25 mouse cellular contexts compared by ENCODE assay signal in the genomic region with DNA sequence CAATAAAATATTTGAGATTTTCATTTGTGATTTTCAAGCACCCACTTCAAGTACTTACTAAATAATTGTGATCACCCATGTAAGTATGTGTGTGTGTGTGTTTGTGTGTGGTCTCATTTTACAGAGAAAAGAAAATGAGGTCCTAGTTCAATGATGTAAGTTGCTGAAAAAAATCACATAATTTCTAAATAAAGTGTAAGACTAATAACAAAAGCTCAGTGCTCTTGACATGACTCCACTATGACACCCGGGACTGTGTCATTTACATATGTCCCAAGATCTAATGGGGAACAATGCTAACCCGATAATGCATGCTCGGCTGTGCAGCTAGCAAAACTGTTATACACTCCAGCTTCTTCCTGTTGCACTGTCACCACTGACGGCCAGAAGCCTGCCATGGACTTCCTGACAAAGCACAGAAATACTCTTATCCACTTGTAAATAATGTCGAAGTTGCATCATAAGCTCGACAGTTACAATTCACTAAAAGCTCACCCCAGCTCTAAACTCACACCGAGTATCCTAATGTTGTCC. TPM values are rescaled to one million over a fixed set of nuclear protein-coding genes. Genes with fewer than 3 reads are reported as not detected.
DNase-seq lines count a peak whose midpoint lies in the region; ATAC-seq and TF ChIP-seq lines count a peak whose summit lies in the region.
"Had no signal": no experiment of that assay in that cellular context is flagged by ENCODE, and none has a peak within 500 bp of the region (broad histone marks: within the 10 kb centered on the region; RNA-seq: fewer than 3 reads in every experiment).

No protein-coding gene starts in this region.

- no peaks in the 10 kb centered on the region for H3K36me3 ChIP-seq in lung, postnatal 0 days (ENCODE audit: insufficient read depth, low read length)
- H3K36me3 ChIP-seq: embryonic facial prominence, embryonic 10.5 days; hindbrain, embryonic 15.5 days; kidney, embryonic 15.5 days; limb, embryonic 12.5 days; neural tube, embryonic 15.5 days had no signal

- TF ChIP-seq CTCF in lung, postnatal 0 days (IDR thresholded peaks at IDR 0.05): no peak

- H3K4me3 ChIP-seq in lung, postnatal 0 days (ENCODE audit: low read depth, low read length): no peak overlapping the region
- H3K4me3 ChIP-seq: embryonic facial prominence, embryonic 10.5 days; gastrocnemius, adult 2 months; hindbrain, embryonic 15.5 days; kidney, embryonic 15.5 days; limb, embryonic 12.5 days; neural tube, embryonic 15.5 days had no signal

- WGBS in lung, postnatal 0 days: 36% methylated on average over 7 of the region's 7 CpGs

- no peak overlapping the region for H3K27ac ChIP-seq in lung, postnatal 0 days (ENCODE audit: low read length)
- H3K27ac ChIP-seq: embryonic facial prominence, embryonic 10.5 days; gastrocnemius, adult 2 months; hindbrain, embryonic 15.5 days; kidney, embryonic 15.5 days; limb, embryonic 12.5 days; neural tube, embryonic 15.5 days had no signal

- H3K9me3 ChIP-seq in lung, postnatal 0 days (ENCODE audit: low read length): no peaks in the 10 kb centered on the region
- H3K9me3 ChIP-seq: embryonic facial prominence, embryonic 10.5 days; hindbrain, embryonic 15.5 days; kidney, embryonic 15.5 days; limb, embryonic 12.5 days; neural tube, embryonic 15.5 days had no signal

- no peaks in the 10 kb centered on the region for H3K27me3 ChIP-seq in lung, postnatal 0 days (replicated peaks; ENCODE audit: insufficient read depth, low read length)
- H3K27me3 ChIP-seq: hindbrain, embryonic 15.5 days; kidney, embryonic 15.5 days; limb, embryonic 12.5 days; neural tube, embryonic 15.5 days had no signal

- H3K4me1 ChIP-seq in lung, postnatal 0 days (ENCODE audit: insufficient read depth, low read depth, low read length): no peaks in the 10 kb centered on the region
- H3K4me1 ChIP-seq: embryonic facial prominence, embryonic 10.5 days; hindbrain, embryonic 15.5 days; kidney, embryonic 15.5 days; limb, embryonic 12.5 days; neural tube, embryonic 15.5 days had no signal

- no peak overlapping the region for H3K9ac ChIP-seq in lung, postnatal 0 days (replicated peaks; ENCODE audit: low read depth)
- H3K9ac ChIP-seq: hindbrain, embryonic 15.5 days; kidney, embryonic 15.5 days; limb, embryonic 12.5 days; neural tube, embryonic 15.5 days had no signal

- no peak overlapping the region for H3K4me2 ChIP-seq in lung, postnatal 0 days (replicated peaks; ENCODE audit: low read depth, low read length)
- H3K4me2 ChIP-seq: heart, embryonic 11.5 days; hindbrain, embryonic 15.5 days; kidney, embryonic 15.5 days; limb, embryonic 12.5 days; neural tube, embryonic 15.5 days had no signal

- DNase-seq in heart, postnatal 4 days: peak; percentile 6
- no peak for DNase-seq in heart, adult 8-10 months (ENCODE audit: low spot score)
- peak; percentile 37 for DNase-seq in lung, postnatal 0 days (ENCODE audit: low spot score)
- DNase-seq in lung, postnatal 25 days (ENCODE audit: low spot score): no peak
- no peak for DNase-seq in cerebellum, adult 18-20 months
- DNase-seq in B cell, adult 2 months: no peak
- DNase-seq: adrenal gland, postnatal 25 days; cerebellum, adult 11 months; cerebellum, postnatal 25 days; gastrocnemius, adult 2 months; spleen, adult 18-20 months; thymus, postnatal 36 days had no signal

- TF ChIP-seq EP300 in lung, postnatal 0 days (IDR thresholded peaks at IDR 0.05): no peak

- no peak for ATAC-seq in lung, postnatal 0 days
- peak; percentile 89 for ATAC-seq in granulocyte monocyte progenitor cell, adult 5-6 weeks (replicated peaks; ENCODE audit: poor library complexity, severe bottlenecking)
- ATAC-seq: intestine, embryonic 16.5 days; midbrain, embryonic 16.5 days had no signal

RNA-seq across cellular contexts. Expression of a gene that starts 59.2 kb away (rescaled TPM):
- not detected for total RNA-seq in heart, postnatal 4 days (2021)
- not detected for total RNA-seq in heart, adult 8-10 months (2022)
- 0.07 and 0.32 TPM in 2 replicates for polyA plus RNA-seq in lung, postnatal 0 days (2015; fragmentation: Nextera tagmentation; extraction: Ambion mirVana)
- total RNA-seq in granulocyte monocyte progenitor cell, adult 5-6 weeks (2014; fragmentation: Nextera tagmentation): not detected in 2 replicates
- total RNA-seq in granulocyte monocyte progenitor cell, adult 5-6 weeks (2017): not detected in 2 replicates
- total RNA-seq: adrenal gland, postnatal 25 days; gastrocnemius, adult 2 months; heart, postnatal 25 days; layer of hippocampus, adult 18-20 months; layer of hippocampus, postnatal 25 days; left cerebral cortex, postnatal 10 days had no signal

Comparison
In these comparisons a context has a peak if more than half of its experiments do, and no peak if none do; other contexts are left out.
1. DNase-seq: peak in heart, postnatal 4 days (single experiment) and lung, postnatal 0 days (single experiment); none in heart, adult 8-10 months (single experiment), lung, postnatal 25 days (single experiment), cerebellum, adult 18-20 months (0 of 2) and B cell, adult 2 months (0 of 2).